Mouse (Mus musculus): ENCODE measurements at regions not wholly inside any gene's neighbourhood (a gene's known extent, or its start where the extent isn't known, plus 50 kb on each side); places are given as distances from the start of the nearest gene placed in this dataset.

DNA sequence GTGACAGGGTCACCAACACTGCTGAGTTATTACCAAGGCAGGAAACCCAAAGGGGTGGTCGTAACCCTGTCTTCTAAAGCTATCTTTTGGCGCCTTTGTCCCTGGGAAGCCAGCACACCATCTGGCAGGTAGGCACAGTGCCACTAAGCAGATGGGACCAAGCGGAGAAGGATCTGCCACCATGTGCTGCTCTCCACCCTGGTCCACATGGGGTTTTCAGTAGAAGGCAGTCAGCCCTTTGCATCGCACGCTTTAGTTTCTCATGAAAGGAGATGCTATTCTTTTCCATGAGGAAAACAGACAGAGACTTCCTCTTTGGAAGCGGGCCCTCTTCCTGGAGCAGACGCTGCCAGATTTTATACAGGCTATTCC lies 358.3 kb upstream of the Mmadhc start:
- no peaks in the 10 kb centered on the region for H3K9me3 ChIP-seq (ENCODE audit: control insufficient read depth, low read length)
- ATAC-seq (ENCODE audit: low read depth), result peak; percentile 87

DNA sequence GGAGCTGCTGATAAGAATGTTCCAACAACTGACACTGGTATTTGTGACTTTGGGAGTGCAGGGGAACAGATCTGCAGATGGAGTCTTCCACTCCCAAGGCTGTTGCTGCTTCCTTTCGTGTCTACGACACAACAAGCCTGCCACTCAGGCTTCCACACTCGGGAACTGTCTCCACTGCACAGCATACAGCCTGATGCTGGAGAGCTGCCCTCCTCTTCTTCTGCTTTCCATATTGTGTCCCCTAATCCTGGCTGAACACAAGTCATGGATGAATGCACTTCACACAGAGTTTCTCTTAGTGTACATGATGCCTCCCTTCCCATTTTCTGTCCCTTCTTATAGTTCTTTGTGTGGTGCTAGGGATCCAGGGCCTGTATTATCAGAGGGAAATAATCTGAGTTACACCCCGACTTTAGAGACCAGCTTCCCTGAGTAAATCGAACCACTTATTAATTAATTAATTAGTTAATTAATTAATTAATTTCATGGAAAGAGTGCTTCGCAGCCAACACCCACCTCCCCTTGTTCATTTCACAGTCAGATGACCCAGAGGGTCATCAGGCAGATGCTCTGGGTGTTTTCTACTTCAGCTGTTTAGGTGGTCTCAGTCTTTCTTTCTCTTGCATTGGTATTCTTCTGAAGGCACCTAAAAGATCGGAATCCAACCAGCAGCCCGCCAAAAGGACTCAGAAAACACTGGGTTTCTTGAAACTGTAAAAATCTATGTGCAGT lies 357.8 kb upstream of the Mmadhc start:
- no peak overlapping the region for H3K4me2 ChIP-seq (ENCODE audit: low read depth, low read length)
- ATAC-seq (ENCODE audit: low read depth), result no peak

More for the DNA sequence above, 358.3 kb upstream of the Mmadhc start:
- H3K9ac ChIP-seq (replicated peaks; ENCODE audit: low read depth, low read length), result no peak overlapping the region
- no peaks in the 10 kb centered on the region; the same call in 1 of the 2 replicates for H3K4me1 ChIP-seq (ENCODE audit: control insufficient read depth, insufficient read depth, low read length)
- no peak overlapping the region for H3K27ac ChIP-seq (ENCODE audit: low read depth, low read length)
- WGBS, result 52% methylated on average over 7 of the region's 7 CpGs
- no peak overlapping the region for H3K4me3 ChIP-seq (ENCODE audit: low read depth, low read length)
- H3K4me2 ChIP-seq (ENCODE audit: low read depth, low read length), result no peak overlapping the region
- H3K27me3 ChIP-seq (ENCODE audit: control insufficient read depth, insufficient read depth, low read length), result no peaks in the 10 kb centered on the region
- H3K36me3 ChIP-seq (ENCODE audit: control insufficient read depth, insufficient read depth, low read length), result no peaks in the 10 kb centered on the region

GRCm38 (mm10) chr2:50653121-50653615 lies 356.6 kb upstream of the Mmadhc start:
- Histone ChIP-seq H3K36me3 (ENCODE audit: control insufficient read depth, insufficient read depth, low read length) (no peaks in the 10 kb centered on the region), H3K4me3 (ENCODE audit: low read depth, low read length) (no peak overlapping the region), H3K4me2 (ENCODE audit: low read depth, low read length) (no peak overlapping the region), H3K27me3 (ENCODE audit: control insufficient read depth, insufficient read depth, low read length) (no peaks in the 10 kb centered on the region), H3K4me1 (ENCODE audit: control insufficient read depth, insufficient read depth, low read length) (no peaks in the 10 kb centered on the region; the same call in 1 of the 2 replicates), H3K9me3 (ENCODE audit: control insufficient read depth, low read length) (no peaks in the 10 kb centered on the region), H3K27ac (ENCODE audit: low read depth, low read length) (no peak overlapping the region), H3K9ac (replicated peaks; ENCODE audit: low read depth, low read length) (no peak overlapping the region)
- ATAC-seq (ENCODE audit: low read depth), result no peak
- 84% methylated on average over 3 of the region's 3 CpGs for WGBS

More for the DNA sequence above, 357.8 kb upstream of the Mmadhc start:
- Histone ChIP-seq H3K4me3 (ENCODE audit: low read depth, low read length) (no peak overlapping the region), H3K27ac (ENCODE audit: low read depth, low read length) (no peak overlapping the region), H3K9me3 (ENCODE audit: control insufficient read depth, low read length) (no peaks in the 10 kb centered on the region), H3K36me3 (ENCODE audit: control insufficient read depth, insufficient read depth, low read length) (no peaks in the 10 kb centered on the region), H3K4me1 (ENCODE audit: control insufficient read depth, insufficient read depth, low read length) (no peaks in the 10 kb centered on the region; the same call in 1 of the 2 replicates), H3K27me3 (ENCODE audit: control insufficient read depth, insufficient read depth, low read length) (no peaks in the 10 kb centered on the region), H3K9ac (replicated peaks; ENCODE audit: low read depth, low read length) (no peak overlapping the region)
- WGBS, result 77% methylated on average over 8 of the region's 8 CpGs

DNA sequence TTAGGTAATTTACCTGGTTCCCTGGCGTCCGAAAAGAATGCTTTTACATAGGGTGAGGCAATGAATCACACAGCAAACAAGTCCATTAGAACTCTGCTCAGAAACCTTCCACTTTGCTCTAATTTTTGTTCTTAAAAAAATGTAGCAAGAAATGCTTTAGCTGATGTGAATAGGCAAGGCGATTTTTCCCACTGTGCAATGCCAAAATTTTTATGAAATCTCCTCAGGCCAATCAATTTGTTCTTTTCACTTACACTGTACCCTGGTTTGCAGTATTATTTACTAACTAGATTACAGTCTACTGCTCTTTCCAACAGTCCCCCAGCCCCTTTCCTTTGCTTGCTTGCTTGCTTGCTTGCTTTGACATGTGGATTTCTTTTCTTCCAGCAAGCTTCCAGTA lies 353.1 kb upstream of the Mmadhc start:
- no peak overlapping the region for H3K9ac ChIP-seq (replicated peaks; ENCODE audit: low read depth, low read length)
- H3K9me3 ChIP-seq (ENCODE audit: control insufficient read depth, low read length), result no peaks in the 10 kb centered on the region
- no peaks in the 10 kb centered on the region; the same call in 1 of the 2 replicates for H3K4me1 ChIP-seq (ENCODE audit: control insufficient read depth, insufficient read depth, low read length)
- 86% methylated on average over 3 of the region's 3 CpGs for WGBS
- no peak overlapping the region for H3K27ac ChIP-seq (ENCODE audit: low read depth, low read length)
- no peak overlapping the region for H3K4me2 ChIP-seq (ENCODE audit: low read depth, low read length)
- H3K27me3 ChIP-seq (ENCODE audit: control insufficient read depth, insufficient read depth, low read length), result no peaks in the 10 kb centered on the region
- no peak for ATAC-seq (ENCODE audit: low read depth)
- no peaks in the 10 kb centered on the region for H3K36me3 ChIP-seq (ENCODE audit: control insufficient read depth, insufficient read depth, low read length)
- H3K4me3 ChIP-seq (ENCODE audit: low read depth, low read length), result no peak overlapping the region

DNA sequence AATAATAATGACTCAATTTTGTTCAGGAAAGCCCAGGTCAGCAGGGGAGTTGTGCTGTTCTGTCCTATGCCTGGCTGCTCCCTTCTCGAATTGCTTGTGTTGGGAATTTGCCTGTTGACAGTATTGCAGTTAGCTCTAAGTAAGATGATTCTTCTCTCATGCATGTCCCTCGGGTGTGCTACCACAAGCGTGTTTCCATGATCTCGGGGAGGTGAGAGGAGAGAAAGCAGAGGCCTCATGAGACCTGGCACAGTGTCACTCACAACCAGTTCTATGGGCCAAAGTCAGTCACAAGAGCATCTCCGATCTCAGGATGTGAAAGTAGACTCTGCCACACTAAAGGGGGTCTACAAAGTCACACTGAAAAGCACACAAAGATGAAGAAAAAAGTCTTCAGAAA lies 346.6 kb upstream of the Mmadhc start:
- Histone ChIP-seq H3K9me3 (ENCODE audit: control insufficient read depth, low read length) (no peaks in the 10 kb centered on the region), H3K27ac (ENCODE audit: low read depth, low read length) (no peak overlapping the region), H3K9ac (replicated peaks; ENCODE audit: low read depth, low read length) (no peak overlapping the region), H3K4me1 (ENCODE audit: control insufficient read depth, insufficient read depth, low read length) (no peaks in the 10 kb centered on the region), H3K27me3 (ENCODE audit: control insufficient read depth, insufficient read depth, low read length) (no peaks in the 10 kb centered on the region), H3K36me3 (ENCODE audit: control insufficient read depth, insufficient read depth, low read length) (no peaks in the 10 kb centered on the region), H3K4me3 (ENCODE audit: low read depth, low read length) (no peak overlapping the region), H3K4me2 (ENCODE audit: low read depth, low read length) (no peak overlapping the region)
- WGBS, result 73% methylated on average over 5 of the region's 5 CpGs
- ATAC-seq (ENCODE audit: low read depth), result no peak

- no peaks in the 10 kb centered on the region for H3K27me3 ChIP-seq (ENCODE audit: control insufficient read depth, insufficient read depth, low read length)
- 68% methylated on average over 2 of the region's 2 CpGs for WGBS
These were observed 345.6 kb upstream of the Mmadhc start for GRCm38 (mm10) chr2:50642198-50642597.

DNA sequence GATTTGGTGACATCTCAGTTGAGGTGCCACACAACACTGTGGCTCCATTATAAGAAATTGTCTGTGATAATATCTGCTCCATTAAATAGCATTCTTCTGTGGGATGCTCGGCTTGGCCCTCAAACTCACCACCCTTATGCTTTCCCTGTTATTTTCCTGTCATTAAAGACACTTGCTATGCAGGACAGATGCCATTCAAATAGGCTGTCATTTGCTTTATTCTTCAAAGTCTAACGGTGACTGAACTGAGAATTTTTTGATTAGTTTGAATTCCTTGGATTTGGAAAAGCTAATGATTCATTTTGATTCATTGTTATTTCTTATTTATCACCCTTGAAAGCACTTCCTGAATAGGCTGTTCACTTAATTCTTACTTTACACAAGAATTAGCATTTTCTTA lies 339.3 kb upstream of the Mmadhc start:
- no peak for ATAC-seq (ENCODE audit: low read depth)
- Histone ChIP-seq H3K4me3 (ENCODE audit: low read depth, low read length) (no peak overlapping the region), H3K36me3 (ENCODE audit: control insufficient read depth, insufficient read depth, low read length) (no peaks in the 10 kb centered on the region), H3K27ac (ENCODE audit: low read depth, low read length) (no peak overlapping the region), H3K27me3 (ENCODE audit: control insufficient read depth, insufficient read depth, low read length) (no peaks in the 10 kb centered on the region), H3K4me1 (ENCODE audit: control insufficient read depth, insufficient read depth, low read length) (no peaks in the 10 kb centered on the region), H3K9ac (replicated peaks; ENCODE audit: low read depth, low read length) (no peak overlapping the region), H3K4me2 (ENCODE audit: low read depth, low read length) (no peak overlapping the region), H3K9me3 (ENCODE audit: control insufficient read depth, low read length) (no peaks in the 10 kb centered on the region)
- WGBS, result 68% methylated on average over 2 of the region's 2 CpGs

More at GRCm38 (mm10) chr2:50642198-50642597, 345.6 kb upstream of the Mmadhc start:
- Histone ChIP-seq H3K4me1 (ENCODE audit: control insufficient read depth, insufficient read depth, low read length) (no peaks in the 10 kb centered on the region), H3K9ac (replicated peaks; ENCODE audit: low read depth, low read length) (no peak overlapping the region), H3K27ac (ENCODE audit: low read depth, low read length) (no peak overlapping the region), H3K4me2 (ENCODE audit: low read depth, low read length) (no peak overlapping the region), H3K9me3 (ENCODE audit: control insufficient read depth, low read length) (no peaks in the 10 kb centered on the region), H3K4me3 (ENCODE audit: low read depth, low read length) (no peak overlapping the region), H3K36me3 (ENCODE audit: control insufficient read depth, insufficient read depth, low read length) (no peaks in the 10 kb centered on the region)
- no peak for ATAC-seq (ENCODE audit: low read depth)

- Histone ChIP-seq H3K4me1 (ENCODE audit: control insufficient read depth, insufficient read depth, low read length) (no peaks in the 10 kb centered on the region), H3K27ac (ENCODE audit: low read depth, low read length) (no peak overlapping the region), H3K27me3 (ENCODE audit: control insufficient read depth, insufficient read depth, low read length) (no peaks in the 10 kb centered on the region), H3K4me3 (ENCODE audit: low read depth, low read length) (no peak overlapping the region), H3K36me3 (ENCODE audit: control insufficient read depth, insufficient read depth, low read length) (no peaks in the 10 kb centered on the region), H3K9ac (replicated peaks; ENCODE audit: low read depth, low read length) (no peak overlapping the region), H3K9me3 (ENCODE audit: control insufficient read depth, low read length) (no peaks in the 10 kb centered on the region), H3K4me2 (ENCODE audit: low read depth, low read length) (no peak overlapping the region)
- ATAC-seq (ENCODE audit: low read depth), result no peak
These were observed 335.2 kb upstream of the Mmadhc start for GRCm38 (mm10) chr2:50631786-50632185.

- 86% methylated on average over 2 of the region's 2 CpGs for WGBS
- H3K9me3 ChIP-seq (ENCODE audit: control insufficient read depth, low read length), result no peaks in the 10 kb centered on the region
- no peak for ATAC-seq (ENCODE audit: low read depth)
- no peak overlapping the region for H3K9ac ChIP-seq (replicated peaks; ENCODE audit: low read depth, low read length)
- H3K36me3 ChIP-seq (ENCODE audit: control insufficient read depth, insufficient read depth, low read length), result no peaks in the 10 kb centered on the region
- no peak overlapping the region for H3K4me2 ChIP-seq (ENCODE audit: low read depth, low read length)
- H3K4me1 ChIP-seq (ENCODE audit: control insufficient read depth, insufficient read depth, low read length), result no peaks in the 10 kb centered on the region
- no peak overlapping the region for H3K27ac ChIP-seq (ENCODE audit: low read depth, low read length)
- H3K4me3 ChIP-seq (ENCODE audit: low read depth, low read length), result no peak overlapping the region
- no peaks in the 10 kb centered on the region for H3K27me3 ChIP-seq (ENCODE audit: control insufficient read depth, insufficient read depth, low read length)
These were observed 330.9 kb upstream of the Mmadhc start for GRCm38 (mm10) chr2:50627501-50627900.
